Comparison of ENCODE assay signal across 8 mouse cellular contexts in genomic region chr10:76668947-76669284, GRCm38 (mm10). TPM values are rescaled to one million over a fixed set of nuclear protein-coding genes. Genes with fewer than 3 reads are reported as not detected.
DNase-seq lines count a peak whose midpoint lies in the region; ATAC-seq and TF ChIP-seq lines count a peak whose summit lies in the region.

No protein-coding gene starts in this region.

- H3K4me2 ChIP-seq in lung, embryonic 14.5 days, result no peak overlapping the region

- no peaks in the 10 kb centered on the region for H3K27me3 ChIP-seq in lung, embryonic 14.5 days (ENCODE audit: insufficient read depth, low read length)
- H3K27me3 ChIP-seq in forebrain, embryonic 10.5 days (ENCODE audit: poor library complexity, severe bottlenecking), result no peaks in the 10 kb centered on the region

- peaks cover 15% of the 10 kb centered on the region; the same call in 1 of the 2 replicates for H3K4me1 ChIP-seq in lung, embryonic 14.5 days (ENCODE audit: insufficient read depth)
- H3K4me1 ChIP-seq in olfactory bulb, adult 2 months (ENCODE audit: control insufficient read depth, insufficient read depth, low read length), result peaks cover 11% of the 10 kb centered on the region
- no peaks in the 10 kb centered on the region for H3K4me1 ChIP-seq in forebrain, embryonic 10.5 days

- no peaks in the 10 kb centered on the region for H3K36me3 ChIP-seq in lung, embryonic 14.5 days (ENCODE audit: insufficient read depth)
- no peaks in the 10 kb centered on the region for H3K36me3 ChIP-seq in forebrain, embryonic 10.5 days (replicated peaks)

- no peak overlapping the region for H3K9ac ChIP-seq in lung, embryonic 14.5 days

- H3K27ac ChIP-seq in lung, embryonic 14.5 days (ENCODE audit: low read depth), result peak overlapping the region; percentile 60; the same call in 1 of the 2 replicates
- H3K27ac ChIP-seq in olfactory bulb, adult 2 months (ENCODE audit: insufficient read depth, low read depth, low read length), result peak overlapping the region; percentile 71
- no peak overlapping the region for H3K27ac ChIP-seq in forebrain, embryonic 10.5 days

- TF ChIP-seq POLR2A in olfactory bulb, adult 2 months (IDR thresholded peaks at IDR 0.05; ENCODE audit: insufficient read depth, low read depth, low read length), result no peak

- peaks cover 16% of the 10 kb centered on the region; the same call in 1 of the 2 replicates for H3K9me3 ChIP-seq in lung, embryonic 14.5 days (ENCODE audit: low read depth, low read length)
- H3K9me3 ChIP-seq in forebrain, embryonic 10.5 days, result peaks cover 9% of the 10 kb centered on the region; the same call in 1 of the 2 replicates

- peak; percentile 60 for DNase-seq in lung, embryonic 14.5 days
- no peak for DNase-seq in lung, postnatal 36 days
- peak; percentile 79 to 81 for DNase-seq in frontal cortex, postnatal 36 days (ENCODE audit: low spot score in 2 of 2)
- peak; percentile 77 to 83 for DNase-seq in kidney, postnatal 4 days
- no peak for DNase-seq in retina, embryonic 14.5 days (ENCODE audit: low spot score)
- no peak for DNase-seq in adrenal gland, adult 18-20 months (ENCODE audit: low spot score in 2 of 2)
- no peak for DNase-seq in forebrain, embryonic 10.5 days (ENCODE audit: extremely low spot score, low spot score)

- no peak overlapping the region for H3K4me3 ChIP-seq in lung, embryonic 14.5 days (ENCODE audit: low read depth, low read length)
- no peak overlapping the region for H3K4me3 ChIP-seq in olfactory bulb, adult 2 months (ENCODE audit: insufficient read depth, low read depth, low read length)
- H3K4me3 ChIP-seq in forebrain, embryonic 10.5 days, result no peak overlapping the region

- TF ChIP-seq CTCF in lung, embryonic 14.5 days (IDR thresholded peaks at IDR 0.05; ENCODE audit: low read depth), result no peak
- TF ChIP-seq CTCF in olfactory bulb, adult 2 months (IDR thresholded peaks at IDR 0.05; ENCODE audit: insufficient read depth, low read depth, low read length), result no peak

- no peak for ATAC-seq in lung, embryonic 14.5 days (ENCODE audit: insufficient read depth)

- WGBS in lung, embryonic 14.5 days, result 58% methylated on average over 7 of the region's 7 CpGs
- WGBS in olfactory bulb, adult 2 months, result 21% methylated on average over 7 of the region's 7 CpGs
- WGBS in forebrain, embryonic 10.5 days, result 79% methylated on average over 7 of the region's 7 CpGs

RNA-seq across cellular contexts. Expression of gene Col6a2, which starts 45.5 kb away (rescaled TPM):
- 168 and 170 TPM in 2 replicates for polyA plus RNA-seq in lung, embryonic 14.5 days (2014; fragmentation: Nextera tagmentation; extraction: Ambion mirVana)
- not detected in 2 replicates for polyA plus RNA-seq in olfactory bulb, adult 2 months (2012; ENCODE audit: insufficient read depth, insufficient read length, low replicate concordance, missing spikeins)
- total RNA-seq in adrenal gland, adult 18-20 months (2021), result 10 to 100 TPM; 20.4 to 44.9 TPM
- 5.4 and 5.9 TPM in 2 replicates for polyA plus RNA-seq in forebrain, embryonic 10.5 days (2016; fragmentation: Nextera tagmentation; extraction: Ambion mirVana)

RNA-seq across cellular contexts. Expression of gene Col6a1, which starts 57.1 kb away (rescaled TPM):
- polyA plus RNA-seq in lung, embryonic 14.5 days (2014; fragmentation: Nextera tagmentation; extraction: Ambion mirVana), result 215 and 226 TPM in 2 replicates
- not detected in 2 replicates for polyA plus RNA-seq in olfactory bulb, adult 2 months (2012; ENCODE audit: insufficient read depth, insufficient read length, low replicate concordance, missing spikeins)
- 100 to 1,000 TPM; 125 to 158 TPM for total RNA-seq in adrenal gland, adult 18-20 months (2021)
- 3.2 TPM in 2 replicates for polyA plus RNA-seq in forebrain, embryonic 10.5 days (2016; fragmentation: Nextera tagmentation; extraction: Ambion mirVana)

Comparison
In these comparisons a context has a peak if more than half of its experiments do, and no peak if none do; other contexts are left out.
1. DNase-seq: peak in lung, embryonic 14.5 days (single experiment), frontal cortex, postnatal 36 days (2 of 2) and kidney, postnatal 4 days (2 of 2); none in lung, postnatal 36 days (single experiment), retina, embryonic 14.5 days (single experiment), adrenal gland, adult 18-20 months (0 of 2) and forebrain, embryonic 10.5 days (single experiment).
2. RNA of gene Col6a1, which starts 57.1 kb away (polyA plus RNA-seq): 215 to 226 TPM in lung, embryonic 14.5 days and not detected in olfactory bulb, adult 2 months; 3.2 TPM in forebrain, embryonic 10.5 days; every median in the first group is over 10 times any median in the second.